Mouse (Mus musculus) megakaryocyte-erythroid progenitor cell, adult 5 weeks (primary cell): ENCODE results near the gene Tgoln1. TPM values are rescaled to one million over a fixed set of nuclear protein-coding genes. Genes with fewer than 3 reads are reported as not detected.

Experiments
- polyA plus RNA-seq: library from polyadenylated mRNA; stranded (reverse); fragments of >175 nt; gene quantifications from 2 replicates; pipeline ENCODE4 v1.2.3, GENCODE M21; 2012

The Tgoln1 gene
- 5.3 TPM in 2 replicates for polyA plus RNA-seq

GRCm38 (mm10) chr6:72616643-72617288 is at the start of gene Tgoln1:
Gene Tgoln1, minus strand, starts transcription at chr6:72617000.

GRCm38 (mm10) chr6:72597956-72598753 is 18.6 kb downstream of the Tgoln1 start, which contains the start of the genes Elmod3 and Retsat:
Gene Elmod3, minus strand, starts transcription at chr6:72598413.
Gene Retsat, plus strand, starts transcription at chr6:72598475.

Other genes with a start within 250 kb of the Tgoln1 start
- 38.0 and 73.4 TPM in 2 replicates for gene Vamp5, start 236.5 kb downstream of the Tgoln1 start, polyA plus RNA-seq
- 101 and 138 TPM in 2 replicates for gene Vamp8, start 226.3 kb downstream of the Tgoln1 start, polyA plus RNA-seq
- 5.7 and 6.1 TPM in 2 replicates for gene Ggcx, start 202.7 kb downstream of the Tgoln1 start, polyA plus RNA-seq
- 40.2 and 40.7 TPM in 2 replicates for gene Mat2a, start 177.4 kb downstream of the Tgoln1 start, polyA plus RNA-seq
- 0.05 TPM in 1 of 2 replicates, not detected in the other for gene Sh2d6, start 95.3 kb downstream of the Tgoln1 start, polyA plus RNA-seq
- gene Capg, start 72.6 kb downstream of the Tgoln1 start, polyA plus RNA-seq: 83.9 and 86.4 TPM in 2 replicates
- 17.2 and 19.5 TPM in 2 replicates for gene Elmod3, start 18.6 kb downstream of the Tgoln1 start, polyA plus RNA-seq
- gene Retsat, start 18.5 kb downstream of the Tgoln1 start, polyA plus RNA-seq: 26.8 and 28.9 TPM in 2 replicates
- 0.89 and 1.6 TPM in 2 replicates for gene Tcf7l1, start 172.3 kb upstream of the Tgoln1 start, polyA plus RNA-seq